Comparison of ENCODE assay signal across 8 mouse cellular contexts in genomic region chr6:125661106-125661877, GRCm38 (mm10). TPM values are rescaled to one million over a fixed set of nuclear protein-coding genes. Genes with fewer than 3 reads are reported as not detected.
A peak's percentile ranks its signal among the peaks of the same experiment; 100 is the strongest.
DNase-seq lines count a peak whose midpoint lies in the region; ATAC-seq and TF ChIP-seq lines count a peak whose summit lies in the region.

No protein-coding gene starts in this region.

- H3K4me3 ChIP-seq in lung, adult 2 months (replicated peaks; ENCODE audit: extremely low read depth, low read depth, low read length) = no peak overlapping the region

- peak; percentile 94 for TF ChIP-seq CTCF in Patski (IDR thresholded peaks at IDR 0.05)
- TF ChIP-seq CTCF in lung, adult 2 months (IDR thresholded peaks at IDR 0.05; ENCODE audit: insufficient read depth, low read length) = peak; percentile 73

- POLR2A ChIA-PET in Patski (lab: Charles Lee) = interaction anchor here (1.3 kb wide), 1 partner anchor 40 kb away, joined by 6 read pairs; no protein-coding TSS in a partner anchor

- TF ChIP-seq POLR2A in lung, adult 2 months (IDR thresholded peaks at IDR 0.05; ENCODE audit: borderline replicate concordance, extremely low read depth, low read depth, low read length) = no peak

- in situ Hi-C loops in Patski (cut with MboI; ENCODE audit: low pct_unique_long_range_greater_than_20kb) = no loop called here

- DNase-seq in A20 (ENCODE audit: low read depth, low spot score) (peak; percentile 67), Patski (ENCODE audit: low read depth, low spot score) (peak; percentile 6)
- DNase-seq in cerebellum, postnatal 25 days = peak; percentile 76 to 85
- peak; percentile 49 to 53 for DNase-seq in gastrocnemius, postnatal 36 days
- peak; percentile 88 for DNase-seq in kidney, postnatal 4 days
- peak; percentile 66 for DNase-seq in lung, adult 2 months
- peak; percentile 40 for DNase-seq in right cerebral cortex, adult 18-20 months
- peak; percentile 77 for DNase-seq in urinary bladder, postnatal 14 days (ENCODE audit: low spot score)

- H3K27me3 ChIP-seq in Patski = peaks cover 13% of the 10 kb centered on the region

- no peaks in the 10 kb centered on the region for H3K4me1 ChIP-seq in lung, adult 2 months (ENCODE audit: control insufficient read depth, insufficient read depth, low read length)

- ATAC-seq in Patski = no peak

- intact Hi-C loops in gastrocnemius, postnatal 36 days (cut with DNase I) = loop anchor here (1.0 kb wide), 1 partner anchor 39 kb away; no protein-coding TSS in a partner anchor

- 50% methylated on average over 14 of the region's 14 CpGs for WGBS in lung, adult 2 months

- CTCF ChIA-PET in Patski (lab: Charles Lee) = interaction anchor here (0.7 to 3.8 kb wide), 16 partner anchors 11 to 248 kb away, joined by 3 to 27 read pairs (median 4); no protein-coding TSS in a partner anchor

RNA-seq across cellular contexts. Expression of gene Ano2, which starts 28.9 kb away (rescaled TPM):
- 0.13 TPM for polyA plus RNA-seq in Patski (2021)
- not detected for total RNA-seq in gastrocnemius, postnatal 36 days (2021)
- polyA plus RNA-seq in lung, adult 2 months (2012; rRNA removed) = 0.03 and 0.28 TPM in 2 replicates

Comparison
In these comparisons a context has a peak if more than half of its experiments do, and no peak if none do; other contexts are left out.
1. DNase-seq: peak in every context shown above with its lines; median percentile 88 in kidney, postnatal 4 days; 80 in cerebellum, postnatal 25 days; 77 in urinary bladder, postnatal 14 days; 67 in A20; 66 in lung, adult 2 months; 51 in gastrocnemius, postnatal 36 days; 40 in right cerebral cortex, adult 18-20 months; 6 in Patski.